Mouse (Mus musculus): ENCODE measurements around the gene Snta1. TPM values are rescaled to one million over a fixed set of nuclear protein-coding genes. Genes with fewer than 3 reads are reported as not detected.
"Not testable (repeated sequence)": the region's sequence is repeated elsewhere in the genome, so short reads cannot be mapped to it uniquely, and the experiment has no call there.

Gene Snta1
- polyA plus RNA-seq, 1 experiment from 2014 or later = 7.4 TPM

GRCm38 (mm10) chr2:154394602-154395001, 13.3 kb downstream of the Snta1 start:
- Histone ChIP-seq H3K9ac (no peak overlapping the region), H3K27ac (no peak overlapping the region), H3K4me3 (no peak overlapping the region), H3K4me1 (peaks cover 8% of the 10 kb centered on the region; the same call in 1 of the 2 replicates), H3K4me2 (replicated peaks) (no peak overlapping the region), H3K36me3 (no peaks in the 10 kb centered on the region), H3K9me3 (no peaks in the 10 kb centered on the region), H3K27me3 (no peaks in the 10 kb centered on the region)
- 84% methylated on average over 3 of the region's 3 CpGs for WGBS
- no peak for ATAC-seq (ENCODE audit: low FRiP score, low read depth)

GRCm38 (mm10) chr2:154390180-154390964, 17.5 kb downstream of the Snta1 start:
- no peak for ATAC-seq (ENCODE audit: low FRiP score, low read depth)
- 75% methylated on average over 11 of the region's 11 CpGs for WGBS
- Histone ChIP-seq H3K9ac (no peak overlapping the region), H3K36me3 (no peaks in the 10 kb centered on the region), H3K4me3 (no peak overlapping the region), H3K27me3 (no peaks in the 10 kb centered on the region), H3K4me1 (peaks cover 4% of the 10 kb centered on the region; the same call in 1 of the 2 replicates), H3K4me2 (replicated peaks) (no peak overlapping the region), H3K9me3 (no peaks in the 10 kb centered on the region), H3K27ac (no peak overlapping the region)

- no peaks in the 10 kb centered on the region for H3K27me3 ChIP-seq
- H3K27ac ChIP-seq = no peak overlapping the region
- WGBS = 85% methylated on average over 7 of the region's 7 CpGs
- H3K4me2 ChIP-seq (replicated peaks) = no peak overlapping the region
- no peaks in the 10 kb centered on the region for H3K4me1 ChIP-seq
- no peak overlapping the region for H3K9ac ChIP-seq
- no peak overlapping the region for H3K4me3 ChIP-seq
- H3K36me3 ChIP-seq = no peaks in the 10 kb centered on the region; the same call in 1 of the 2 replicates
- ATAC-seq (ENCODE audit: low FRiP score, low read depth) = no peak
- H3K9me3 ChIP-seq = no peaks in the 10 kb centered on the region
These were observed 28.8 kb downstream of the Snta1 start for GRCm38 (mm10) chr2:154379103-154379502.

GRCm38 (mm10) chr2:154374807-154375601, 32.9 kb downstream of the Snta1 start:
- ATAC-seq (ENCODE audit: low FRiP score, low read depth) = no peak
- Histone ChIP-seq H3K4me1 (peaks cover 4% of the 10 kb centered on the region; the same call in 1 of the 2 replicates), H3K4me2 (replicated peaks) (no peak overlapping the region), H3K36me3 (peaks cover 6% of the 10 kb centered on the region), H3K27me3 (no peaks in the 10 kb centered on the region), H3K4me3 (no peak overlapping the region), H3K9ac (no peak overlapping the region), H3K9me3 (no peaks in the 10 kb centered on the region), H3K27ac (no peak overlapping the region)
- WGBS = 81% methylated on average over 6 of the region's 6 CpGs

GRCm38 (mm10) chr2:154373961-154374632, 33.8 kb downstream of the Snta1 start:
- 54% methylated on average over 6 of the region's 6 CpGs for WGBS
- Histone ChIP-seq H3K27ac (no peak overlapping the region), H3K27me3 (no peaks in the 10 kb centered on the region), H3K4me2 (replicated peaks) (no peak overlapping the region), H3K4me1 (peaks cover 4% of the 10 kb centered on the region; the same call in 1 of the 2 replicates), H3K9ac (no peak overlapping the region), H3K4me3 (no peak overlapping the region), H3K9me3 (no peaks in the 10 kb centered on the region), H3K36me3 (peaks cover 14% of the 10 kb centered on the region)
- no peak for ATAC-seq (ENCODE audit: low FRiP score, low read depth)

DNA sequence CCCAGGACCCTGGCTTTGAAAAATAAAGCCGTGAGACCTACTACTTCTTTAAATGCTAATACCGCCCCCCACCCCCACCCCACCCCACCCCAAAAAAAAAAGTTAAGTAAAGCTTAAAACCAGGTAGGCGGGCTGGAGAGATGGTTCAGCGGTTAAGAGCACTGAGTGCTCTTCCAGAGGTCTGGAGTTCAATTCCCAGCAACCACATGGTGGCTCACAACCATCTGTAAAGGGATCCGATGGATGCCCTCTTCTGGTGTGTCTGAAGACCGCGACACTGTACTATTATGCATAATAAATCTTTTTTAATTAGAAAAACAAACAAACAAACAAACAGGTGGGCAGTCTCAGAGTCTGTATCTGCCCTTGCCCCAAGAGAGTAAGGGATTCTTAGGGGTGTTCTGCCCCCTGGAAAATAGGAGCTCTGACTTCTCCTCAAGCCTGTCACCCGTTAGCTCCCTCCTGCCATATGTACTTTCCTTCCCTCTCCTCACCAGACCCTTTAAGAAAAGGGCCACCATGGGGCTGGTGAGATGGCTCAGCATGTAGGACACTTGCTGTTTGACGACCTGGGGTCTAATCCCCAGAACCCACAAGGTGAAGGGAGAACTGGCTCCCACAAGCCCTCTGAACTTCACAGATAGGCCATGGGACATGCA, 34.9 kb downstream of the Snta1 start, which contains the start of gene Cdk5rap1:
Gene Cdk5rap1 (minus strand): TSS at position 169 of the 659 bp plus-strand sequence.
- Histone ChIP-seq H3K9ac (peak within 1 kb of the TSS; percentile 94), H3K4me1 (peaks cover 4% of the 10 kb centered on the region; the same call in 1 of the 2 replicates), H3K4me3 (peak within 1 kb of the TSS; percentile 83), H3K36me3 (peaks cover 14% of the 10 kb centered on the region), H3K27me3 (no peaks in the 10 kb centered on the region), H3K4me2 (replicated peaks) (peak within 1 kb of the TSS; percentile 75), H3K27ac (peak within 1 kb of the TSS; percentile 93), H3K9me3 (no peaks in the 10 kb centered on the region)
- WGBS = 16% methylated on average over 9 of the region's 9 CpGs
- ATAC-seq (ENCODE audit: low FRiP score, low read depth) = no peak

DNA sequence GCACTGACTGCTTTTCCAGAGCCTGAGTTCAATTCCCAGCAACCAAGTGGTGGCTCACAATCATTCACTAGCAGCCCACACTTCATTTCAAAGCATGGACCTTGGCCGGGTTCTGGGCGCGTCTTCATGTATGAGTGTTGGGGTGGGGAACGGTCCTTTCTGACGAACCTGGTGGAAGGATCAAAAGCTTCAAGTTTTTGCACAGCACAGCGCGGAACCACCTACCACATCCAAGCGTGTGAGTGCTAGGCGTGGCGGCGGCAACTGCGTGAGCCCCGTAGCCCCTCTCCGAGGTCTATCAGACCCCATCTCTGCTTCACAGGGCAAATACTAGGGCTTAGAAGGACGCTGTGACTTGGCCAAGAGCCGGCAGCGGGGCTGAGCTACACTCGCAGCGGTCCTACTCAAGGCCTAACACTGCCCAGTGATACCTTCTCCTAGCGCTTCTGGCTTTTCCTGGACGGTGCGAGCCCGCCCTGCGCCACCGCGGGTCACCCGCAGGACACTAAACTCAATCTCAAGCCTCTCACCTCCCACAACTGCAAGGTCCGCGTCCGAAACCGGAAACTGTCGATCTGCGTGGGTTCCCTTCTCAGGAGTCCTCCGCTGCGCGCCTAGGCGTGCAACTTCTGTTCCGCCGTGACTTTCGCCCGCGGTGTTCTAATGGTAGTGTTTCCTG, 35.6 kb downstream of the Snta1 start:
- peak; percentile 92 for ATAC-seq (ENCODE audit: low FRiP score, low read depth)
- H3K4me2 ChIP-seq (replicated peaks) = peak overlapping the region; percentile 75
- H3K27ac ChIP-seq = peak overlapping the region; percentile 93
- no peaks in the 10 kb centered on the region for H3K9me3 ChIP-seq
- peaks cover 19% of the 10 kb centered on the region for H3K36me3 ChIP-seq
- no peaks in the 10 kb centered on the region for H3K27me3 ChIP-seq
- 0% methylated on average over 42 of the region's 42 CpGs for WGBS
- H3K4me3 ChIP-seq = peak overlapping the region; percentile 83
- peak overlapping the region; percentile 94 for H3K9ac ChIP-seq
- H3K4me1 ChIP-seq = peaks cover 4% of the 10 kb centered on the region; the same call in 1 of the 2 replicates

DNA sequence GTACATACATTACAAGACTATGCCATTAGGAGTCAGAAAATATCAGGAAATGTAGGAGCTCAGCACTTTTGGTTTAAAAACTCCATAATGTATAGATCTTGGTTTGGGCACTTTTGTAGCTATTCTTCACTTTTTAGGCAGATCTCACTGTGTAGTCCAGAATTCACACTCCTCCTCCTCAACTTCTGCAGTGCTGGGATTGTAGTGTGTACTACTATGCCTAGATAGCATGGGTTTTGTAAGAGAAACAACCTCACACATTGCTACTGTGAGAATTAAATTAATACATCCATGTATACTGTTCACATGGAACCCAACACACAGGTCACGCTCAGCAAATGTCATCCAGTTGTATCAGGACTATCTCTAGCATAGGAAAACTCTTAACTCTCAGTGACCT, 40.4 kb downstream of the Snta1 start:
- no peaks in the 10 kb centered on the region for H3K4me1 ChIP-seq
- no peak overlapping the region for H3K4me2 ChIP-seq (replicated peaks)
- H3K36me3 ChIP-seq = peaks cover 57% of the 10 kb centered on the region
- no peak overlapping the region for H3K9ac ChIP-seq
- H3K4me3 ChIP-seq = no peak overlapping the region
- 92% methylated on average over 1 of the region's 1 CpGs for WGBS
- no peak for ATAC-seq (ENCODE audit: low FRiP score, low read depth)
- no peak overlapping the region for H3K27ac ChIP-seq
- no peaks in the 10 kb centered on the region for H3K9me3 ChIP-seq
- no peaks in the 10 kb centered on the region for H3K27me3 ChIP-seq

DNA sequence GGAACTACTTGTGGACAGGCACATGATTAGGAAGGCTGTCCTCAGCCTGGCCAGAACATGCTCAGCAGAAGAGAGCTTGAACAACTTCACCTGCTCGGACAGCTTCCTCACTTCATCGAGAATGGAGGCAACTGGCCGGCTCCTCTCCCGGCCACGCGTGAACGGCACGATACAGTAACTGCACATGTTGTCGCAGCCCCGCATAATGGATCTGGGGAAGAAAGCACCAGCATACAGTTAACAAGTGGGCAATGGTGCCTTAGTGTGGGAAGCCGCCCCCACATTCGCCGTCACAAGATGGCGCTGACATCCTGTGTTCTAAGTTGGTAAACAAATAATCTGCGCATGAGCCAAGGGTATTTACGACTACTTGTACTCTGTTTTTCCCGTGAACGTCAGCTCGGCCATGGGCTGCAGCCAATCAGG, 53.9 kb downstream of the Snta1 start:
- Histone ChIP-seq H3K27ac (peak overlapping the region; percentile 44; the same call in 1 of the 2 replicates), H3K4me2 (replicated peaks) (peak overlapping the region; percentile 52), H3K36me3 (peaks cover 35% of the 10 kb centered on the region), H3K4me3 (peak overlapping the region; percentile 40), H3K9ac (peak overlapping the region; percentile 56)
- H3K9me3 ChIP-seq; ATAC-seq (ENCODE audit: low FRiP score, low read depth); H3K4me1 ChIP-seq; H3K27me3 ChIP-seq: not testable (repeated sequence)
- WGBS = 68% methylated on average over 14 of the region's 19 CpGs

DNA sequence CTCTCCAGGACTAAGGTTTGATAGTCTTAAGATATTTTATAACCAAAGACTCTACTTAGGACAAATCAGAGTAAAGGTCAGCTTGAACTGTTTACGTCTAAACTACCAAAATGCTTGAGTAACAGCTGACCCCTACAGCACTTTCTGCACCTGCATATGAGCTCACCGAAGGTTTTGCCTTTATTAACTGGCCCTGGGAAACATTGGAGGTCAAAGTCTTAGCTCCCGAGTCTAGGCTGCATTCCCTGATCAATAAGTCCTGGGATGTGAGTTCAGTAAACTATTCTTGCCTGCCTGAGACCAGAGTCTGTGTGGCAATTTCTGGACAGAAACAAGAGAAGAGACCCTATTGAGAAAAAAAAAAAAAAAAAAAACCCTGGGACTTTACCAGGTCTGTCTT, 59.7 kb downstream of the Snta1 start:
- Histone ChIP-seq H3K9ac (no peak overlapping the region), H3K4me1 (no peaks in the 10 kb centered on the region), H3K36me3 (peaks cover 65% of the 10 kb centered on the region), H3K27ac (no peak overlapping the region), H3K4me2 (replicated peaks) (no peak overlapping the region), H3K9me3 (no peaks in the 10 kb centered on the region), H3K27me3 (no peaks in the 10 kb centered on the region), H3K4me3 (no peak overlapping the region)
- no peak for ATAC-seq (ENCODE audit: low FRiP score, low read depth)
- WGBS = 91% methylated on average over 3 of the region's 3 CpGs

DNA sequence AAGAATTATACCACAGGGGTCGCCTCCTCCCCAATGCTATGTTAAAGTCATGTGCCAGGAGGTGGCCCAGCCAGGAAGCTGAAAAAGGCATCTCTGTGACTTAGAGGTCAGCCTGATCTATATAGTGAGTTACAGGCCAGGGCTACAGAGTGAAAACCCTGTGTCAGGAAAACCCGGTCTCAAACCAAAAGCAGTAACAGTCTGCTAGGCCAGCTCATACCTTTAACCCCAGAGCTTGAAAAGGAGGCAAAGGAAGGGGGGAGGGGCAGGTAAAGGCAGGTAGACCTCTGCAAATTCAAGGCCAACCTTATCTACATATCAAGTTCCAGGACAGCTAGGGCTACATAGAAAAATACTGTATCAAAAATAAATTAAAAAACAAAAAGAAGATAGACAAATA, 68.5 kb downstream of the Snta1 start:
- WGBS = 68% methylated on average over 2 of the region's 2 CpGs
- no peak for ATAC-seq (ENCODE audit: low FRiP score, low read depth)
- Histone ChIP-seq H3K27me3 (no peaks in the 10 kb centered on the region), H3K27ac (no peak overlapping the region), H3K4me3 (no peak overlapping the region), H3K9me3 (no peaks in the 10 kb centered on the region), H3K9ac (no peak overlapping the region), H3K4me2 (replicated peaks) (no peak overlapping the region), H3K4me1 (no peaks in the 10 kb centered on the region), H3K36me3 (peaks cover 52% of the 10 kb centered on the region)
